Mouse (Mus musculus): ENCODE results near the gene Olfr1246. TPM values are rescaled to one million over a fixed set of nuclear protein-coding genes. Genes with fewer than 3 reads are reported as not detected.

Olfr1246 gene
- polyA plus RNA-seq, 1 experiment from 2014 or later = not detected

Other genes with a start within 250 kb of the Olfr1246 start
- gene Olfr1234, start 228.3 kb downstream of the Olfr1246 start, polyA plus RNA-seq (2014; fragmentation: Nextera tagmentation; extraction: Ambion mirVana) = not detected in 2 replicates
- gene Olfr1238, start 183.5 kb downstream of the Olfr1246 start, polyA plus RNA-seq (2014; fragmentation: Nextera tagmentation; extraction: Ambion mirVana) = not detected in 2 replicates
- not detected in 2 replicates for gene Olfr1239, start 172.8 kb downstream of the Olfr1246 start, polyA plus RNA-seq (2014; fragmentation: Nextera tagmentation; extraction: Ambion mirVana)
- gene Olfr1240, start 150.2 kb downstream of the Olfr1246 start, polyA plus RNA-seq (2014; fragmentation: Nextera tagmentation; extraction: Ambion mirVana) = not detected in 2 replicates
- gene Olfr1241, start 106.0 kb downstream of the Olfr1246 start, polyA plus RNA-seq (2014; fragmentation: Nextera tagmentation; extraction: Ambion mirVana) = not detected in 2 replicates
- not detected in 2 replicates for gene Olfr1242, start 94.8 kb downstream of the Olfr1246 start, polyA plus RNA-seq (2014; fragmentation: Nextera tagmentation; extraction: Ambion mirVana)
- not detected in 2 replicates for gene Olfr1243, start 61.7 kb downstream of the Olfr1246 start, polyA plus RNA-seq (2014; fragmentation: Nextera tagmentation; extraction: Ambion mirVana)
- gene Olfr1245, start 14.7 kb downstream of the Olfr1246 start, polyA plus RNA-seq (2014; fragmentation: Nextera tagmentation; extraction: Ambion mirVana) = not detected in 2 replicates
- gene Olfr1247, start 21.0 kb upstream of the Olfr1246 start, polyA plus RNA-seq (2014; fragmentation: Nextera tagmentation; extraction: Ambion mirVana) = not detected in 2 replicates
- not detected in 2 replicates for gene Olfr1248, start 25.1 kb upstream of the Olfr1246 start, polyA plus RNA-seq (2014; fragmentation: Nextera tagmentation; extraction: Ambion mirVana)
- gene Olfr1249, start 41.8 kb upstream of the Olfr1246 start, polyA plus RNA-seq (2014; fragmentation: Nextera tagmentation; extraction: Ambion mirVana) = not detected in 2 replicates
- not detected in 2 replicates for gene Olfr1250, start 68.3 kb upstream of the Olfr1246 start, polyA plus RNA-seq (2014; fragmentation: Nextera tagmentation; extraction: Ambion mirVana)
- gene Olfr1251, start 78.8 kb upstream of the Olfr1246 start, polyA plus RNA-seq (2014; fragmentation: Nextera tagmentation; extraction: Ambion mirVana) = not detected in 2 replicates
- not detected in 2 replicates for gene Olfr1252, start 131.9 kb upstream of the Olfr1246 start, polyA plus RNA-seq (2014; fragmentation: Nextera tagmentation; extraction: Ambion mirVana)
- not detected in 2 replicates for gene Olfr1253, start 163.9 kb upstream of the Olfr1246 start, polyA plus RNA-seq (2014; fragmentation: Nextera tagmentation; extraction: Ambion mirVana)
- not detected in 2 replicates for gene Olfr1254, start 200.5 kb upstream of the Olfr1246 start, polyA plus RNA-seq (2014; fragmentation: Nextera tagmentation; extraction: Ambion mirVana)
- not detected in 2 replicates for gene Olfr1255, start 218.9 kb upstream of the Olfr1246 start, polyA plus RNA-seq (2014; fragmentation: Nextera tagmentation; extraction: Ambion mirVana)
- gene Olfr1256, start 248.4 kb upstream of the Olfr1246 start, polyA plus RNA-seq (2014; fragmentation: Nextera tagmentation; extraction: Ambion mirVana) = not detected in 2 replicates